Mouse (Mus musculus) 3134 (cell line): ENCODE results near the gene Rarg.

Source experiments
- DNase-seq: peaks from one replicate; pipeline ENCODE4 v3.0.0-alpha.2; 2011; ENCODE audit warnings: low spot score; ENCODE audit not compliant: insufficient read length; ENCODE audit errors: extremely low read depth

The Rarg gene

DNA sequence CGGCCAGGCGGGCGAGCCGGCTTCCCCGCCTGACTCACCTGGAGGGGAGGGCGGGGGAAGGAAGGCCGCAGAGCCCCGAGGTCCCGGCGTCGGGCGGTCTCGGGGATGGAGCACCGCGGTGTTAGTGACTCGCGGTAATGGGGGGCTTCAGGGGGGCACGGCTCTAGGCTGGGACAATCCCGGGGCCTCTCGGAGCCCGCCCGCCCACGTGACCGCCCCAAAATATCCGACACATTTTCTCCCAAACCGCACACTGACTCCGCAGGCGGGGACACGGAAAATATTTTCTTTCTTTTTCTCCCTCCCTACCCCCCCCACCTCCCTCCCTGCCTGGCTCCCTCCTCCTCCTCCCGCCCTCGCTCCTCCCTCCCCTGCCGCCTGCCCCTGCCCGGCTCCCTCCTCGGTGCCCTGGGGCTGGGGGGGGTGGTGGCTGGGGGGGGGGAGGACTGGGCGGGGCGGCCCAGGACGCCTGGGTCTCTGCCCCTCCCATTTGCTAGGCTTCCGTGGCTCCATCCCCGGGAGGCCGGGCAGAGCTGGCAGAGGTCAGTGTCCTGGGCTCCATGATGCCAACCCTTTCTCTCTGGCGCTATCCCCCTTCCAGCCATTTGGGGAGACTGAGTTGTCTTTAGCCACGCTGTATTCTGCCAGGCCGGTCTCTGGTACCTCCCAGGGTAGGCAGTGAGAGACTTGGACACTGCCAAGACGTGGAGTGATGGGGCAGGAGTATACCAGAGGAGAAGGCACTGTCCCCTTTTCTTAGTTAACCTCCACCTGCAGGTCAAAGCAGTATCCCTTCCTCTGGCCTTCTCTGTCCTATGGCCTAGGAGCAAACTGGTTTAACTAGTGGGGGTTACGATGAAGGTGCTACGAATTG, at the start of gene Rarg:
Gene Rarg, minus strand, starts transcription at position 316 of the 874 bp plus-strand sequence.
- peak; percentile 82 for DNase-seq

DNA sequence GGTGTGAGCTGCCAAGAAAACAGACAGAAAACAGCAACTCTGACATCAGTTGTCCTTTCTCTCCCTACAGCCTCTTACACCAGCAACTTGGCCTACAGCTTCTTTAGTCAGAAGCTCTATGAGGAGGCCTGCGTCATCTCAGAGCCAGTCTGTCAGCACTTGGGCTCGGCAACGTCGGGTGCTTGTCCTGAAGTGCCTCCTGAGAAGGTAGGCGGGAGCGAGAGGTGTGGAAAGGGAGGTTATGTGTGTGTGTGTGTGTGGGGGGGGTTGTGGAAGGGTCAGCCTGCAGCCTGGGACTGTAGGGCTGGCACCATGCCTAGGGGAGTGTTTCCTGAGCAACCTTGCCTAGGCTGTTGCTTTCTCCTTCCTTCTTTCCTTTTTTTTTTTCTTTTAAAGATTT, 45.2 kb upstream of the Rarg start:
- no peak for DNase-seq

DNA sequence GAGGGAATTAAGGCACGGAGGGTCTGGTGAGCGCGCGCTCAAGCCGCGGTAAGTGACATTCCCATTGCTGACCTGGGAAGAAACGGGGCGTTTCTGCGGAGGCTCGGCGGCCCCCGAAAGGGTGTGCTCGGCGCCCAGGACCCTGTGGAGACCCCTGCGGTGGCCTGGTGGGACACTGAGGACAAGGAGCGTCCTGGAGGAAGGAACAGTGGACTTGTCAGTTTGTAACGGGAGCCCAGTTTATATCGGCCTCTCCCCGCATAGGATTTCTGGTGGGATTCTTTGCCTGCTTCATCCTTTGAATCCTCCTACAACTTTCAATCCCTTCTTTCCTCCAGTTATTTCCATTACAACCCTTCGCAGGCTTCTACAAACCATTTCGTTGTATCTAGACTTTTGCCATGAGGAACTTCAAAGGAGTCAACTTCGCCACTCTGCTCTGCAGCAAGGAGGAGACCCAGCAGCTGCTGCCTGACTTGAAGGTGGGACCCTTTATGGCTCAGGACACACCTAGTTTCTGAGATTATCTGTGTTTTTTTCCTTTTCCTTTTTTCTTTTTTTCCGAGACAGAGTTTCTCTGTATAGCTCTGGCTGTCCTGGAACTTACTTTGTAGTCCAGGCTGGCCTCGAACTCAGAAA, 39.2 kb upstream of the Rarg start:
- no peak for DNase-seq

DNA sequence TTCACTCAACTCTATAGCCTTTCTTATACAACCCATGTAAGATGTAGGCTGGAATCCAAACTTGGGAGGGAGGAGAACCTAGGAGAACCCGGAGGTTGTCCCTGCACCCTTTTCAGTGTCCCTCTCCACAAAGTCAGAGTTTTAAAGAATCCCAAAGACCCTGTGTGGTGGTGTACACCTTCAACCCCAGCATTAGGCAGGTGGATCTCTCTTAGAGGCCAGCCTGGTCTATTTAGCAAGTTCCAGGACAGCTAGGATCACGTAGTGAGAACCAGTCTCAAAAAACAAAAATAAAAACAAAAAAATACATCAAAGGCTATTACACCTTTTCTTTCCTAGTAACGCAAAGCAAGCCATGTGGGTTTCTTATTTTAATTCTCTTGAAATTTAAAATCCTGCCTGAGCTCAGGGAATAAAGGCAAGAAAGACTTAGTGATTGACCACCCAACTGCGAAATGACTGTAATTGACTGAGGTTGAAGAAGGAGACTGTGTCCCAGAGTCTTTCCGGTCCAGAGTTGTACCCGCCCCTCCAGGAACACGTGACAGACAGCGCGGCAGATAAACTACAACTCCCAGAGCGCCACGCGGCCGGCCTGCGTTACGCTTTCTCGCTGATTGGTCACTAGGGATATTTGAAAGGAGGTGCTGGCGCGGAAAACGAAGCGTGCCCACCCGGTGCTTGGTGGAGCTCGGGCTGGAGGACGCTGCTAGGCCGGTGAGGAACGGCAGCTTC, 38.5 kb upstream of the Rarg start, which contains the start of gene Espl1:
Gene Espl1, plus strand, starts transcription at position 634 of the 735 bp plus-strand sequence.
- DNase-seq: peak; percentile 90

DNA sequence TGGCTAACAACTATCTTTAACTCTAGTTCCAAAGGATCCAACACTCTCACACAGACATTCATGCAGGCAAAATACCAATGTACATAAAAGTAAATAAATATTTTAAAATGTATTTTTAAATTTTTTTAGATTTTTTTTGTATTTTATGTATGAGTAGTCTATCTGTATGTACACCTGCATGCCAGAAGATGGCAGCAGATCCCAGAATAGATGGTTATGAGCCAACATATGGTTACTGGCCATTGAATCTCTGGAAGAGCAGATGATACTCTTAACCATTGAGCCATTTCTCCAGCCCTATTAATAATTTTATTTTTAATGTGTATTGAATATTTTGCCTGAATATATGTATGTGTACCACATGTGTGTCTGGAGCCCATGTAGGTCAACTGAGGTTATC, 30.1 kb upstream of the Rarg start:
- no peak for DNase-seq

DNA sequence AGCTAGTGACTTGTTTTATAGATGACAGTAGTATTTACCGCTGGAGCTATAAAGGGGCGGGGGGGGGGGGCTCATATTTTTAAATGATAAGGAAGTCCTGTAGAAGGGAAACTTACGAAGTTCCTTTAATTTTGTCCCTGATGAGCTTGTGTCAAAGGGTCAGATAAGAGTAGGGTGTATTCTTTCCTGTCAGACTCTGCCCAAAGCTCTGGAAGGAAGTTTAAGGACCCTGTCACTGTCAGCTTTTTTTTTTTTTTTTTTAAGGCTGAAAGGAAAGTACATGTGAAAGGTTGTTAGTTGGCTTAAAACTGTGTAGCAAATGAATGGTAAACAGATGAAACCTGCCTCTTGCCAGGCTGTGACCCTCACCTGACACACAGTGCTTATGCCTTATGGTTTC, 26.3 kb upstream of the Rarg start:
- no peak for DNase-seq

DNA sequence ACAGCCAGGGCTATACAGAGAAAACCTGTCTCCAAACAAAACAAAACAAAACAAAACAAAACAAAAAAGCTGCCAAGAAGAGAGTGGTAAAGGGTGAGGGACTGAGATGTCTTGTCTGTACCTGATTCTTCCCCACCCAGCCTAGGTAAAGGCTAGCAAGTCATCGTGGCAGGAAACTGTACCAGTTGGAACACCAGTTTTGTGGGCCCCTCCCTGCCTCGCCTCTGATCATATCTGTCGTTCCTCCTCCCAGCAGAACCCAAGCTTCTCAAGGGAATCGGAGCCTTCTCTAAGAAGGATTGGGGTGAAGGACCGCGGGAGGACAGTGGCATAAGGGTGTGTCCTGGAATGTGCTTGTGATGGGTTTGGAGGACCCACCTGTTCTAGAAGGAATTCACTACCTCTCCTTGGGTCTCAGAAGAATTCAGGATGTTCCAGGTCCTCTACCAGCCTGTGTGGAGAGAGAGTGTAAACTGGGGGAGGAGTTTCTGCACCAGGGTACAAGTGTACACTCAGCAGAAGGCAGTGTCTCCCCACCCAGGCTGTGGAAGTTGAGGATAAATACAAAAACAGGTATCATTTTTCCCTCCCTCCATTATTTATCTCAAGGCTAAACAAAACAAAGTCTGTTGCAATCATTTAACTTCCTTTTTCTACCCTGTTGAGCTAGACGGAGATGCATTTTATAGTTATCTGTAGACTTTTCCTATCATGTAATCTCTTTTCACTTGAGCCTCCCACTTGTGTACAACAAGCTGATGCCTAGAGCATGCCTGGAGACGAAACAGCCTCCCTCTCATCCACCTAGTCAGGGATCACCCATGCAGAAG, 25.4 kb upstream of the Rarg start:
- no peak for DNase-seq

DNA sequence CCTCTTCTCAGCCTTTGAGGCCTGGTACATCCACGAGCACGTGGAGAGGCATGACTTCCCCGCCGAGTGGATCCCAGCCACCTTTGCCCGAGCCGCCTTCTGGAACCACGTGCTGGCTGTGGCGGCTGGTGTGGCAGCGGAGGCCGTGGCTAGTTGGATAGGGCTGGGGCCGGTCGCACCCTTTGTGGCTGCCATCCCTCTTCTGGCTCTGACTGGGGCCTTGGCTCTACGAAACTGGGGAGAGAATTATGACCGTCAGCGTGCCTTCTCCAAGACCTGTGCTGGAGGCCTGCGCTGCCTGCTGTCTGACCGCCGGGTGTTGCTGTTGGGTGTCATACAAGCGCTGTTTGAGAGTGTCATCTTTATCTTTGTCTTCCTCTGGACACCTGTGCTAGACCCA, 23.3 kb upstream of the Rarg start:
- DNase-seq: no peak

DNA sequence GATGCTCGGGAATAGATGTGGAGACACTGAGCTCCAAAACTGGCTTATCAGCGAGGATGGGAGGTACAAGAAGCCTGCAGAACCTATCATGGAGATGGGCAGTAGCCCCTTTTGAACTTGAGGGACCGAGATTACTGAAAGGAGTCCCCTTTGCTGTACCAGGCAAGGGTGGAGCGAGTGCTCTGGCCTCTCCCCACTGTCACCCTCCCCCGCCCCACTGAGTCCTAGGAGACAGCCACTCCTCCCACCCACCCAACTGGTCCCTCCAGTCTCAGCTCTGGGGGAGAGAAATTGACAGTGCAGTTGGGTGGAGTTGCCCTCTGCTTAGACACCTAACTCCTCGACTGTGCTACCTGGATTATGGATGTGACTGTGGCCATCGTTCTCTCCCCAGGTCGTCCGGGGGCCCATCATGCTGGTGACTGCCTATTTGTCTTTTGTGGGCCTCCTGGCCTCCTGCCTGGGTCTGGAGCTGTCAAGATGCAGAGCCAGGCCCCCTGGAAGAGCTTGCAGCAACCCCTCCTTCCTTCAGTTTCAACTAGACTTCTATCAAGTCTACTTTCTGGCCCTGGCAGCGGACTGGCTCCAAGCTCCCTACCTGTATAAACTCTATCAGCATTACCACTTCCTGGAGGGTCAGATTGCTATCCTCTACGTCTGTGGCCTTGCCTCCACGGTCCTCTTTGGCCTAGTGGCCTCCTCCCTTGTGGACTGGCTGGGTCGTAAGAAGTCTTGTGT, 22.6 kb upstream of the Rarg start:
- no peak for DNase-seq

DNA sequence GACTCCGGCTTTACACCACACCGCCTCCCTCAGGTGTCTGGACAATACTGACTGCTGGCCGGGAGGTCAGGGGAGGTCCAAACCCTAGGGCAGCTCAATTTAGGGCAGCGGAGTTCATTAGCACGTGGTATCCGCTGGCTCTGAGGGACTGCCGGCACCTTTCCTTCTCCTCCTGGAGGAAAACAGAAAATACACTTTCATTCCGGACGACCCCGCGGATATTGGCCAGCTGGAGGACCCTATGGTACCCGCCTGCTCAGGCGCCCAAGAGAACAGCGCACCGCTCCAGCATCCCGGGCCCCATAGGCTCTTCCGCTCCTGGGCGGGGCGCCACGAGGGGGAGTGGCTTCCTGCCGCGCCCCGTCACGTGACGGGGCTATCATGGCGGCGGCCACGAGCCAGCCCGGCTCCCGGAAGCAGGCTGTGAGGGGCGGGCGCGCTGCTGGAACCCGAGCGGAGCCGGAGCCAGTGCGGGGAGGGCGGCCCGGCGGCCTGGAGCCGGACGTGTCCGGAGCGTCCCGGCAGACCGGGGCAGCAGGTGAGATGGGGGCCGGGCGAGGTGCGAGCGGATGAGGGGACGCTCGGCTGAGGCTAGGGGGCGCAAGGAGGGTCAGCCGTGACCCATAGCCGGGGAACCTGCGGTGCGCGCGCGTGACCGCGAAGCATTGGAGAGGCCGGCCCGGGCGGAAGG, 21.9 kb upstream of the Rarg start, which contains the start of gene Mfsd5:
Gene Mfsd5, plus strand, starts transcription at position 363 of the 691 bp plus-strand sequence.
- DNase-seq: peak; percentile 94

DNA sequence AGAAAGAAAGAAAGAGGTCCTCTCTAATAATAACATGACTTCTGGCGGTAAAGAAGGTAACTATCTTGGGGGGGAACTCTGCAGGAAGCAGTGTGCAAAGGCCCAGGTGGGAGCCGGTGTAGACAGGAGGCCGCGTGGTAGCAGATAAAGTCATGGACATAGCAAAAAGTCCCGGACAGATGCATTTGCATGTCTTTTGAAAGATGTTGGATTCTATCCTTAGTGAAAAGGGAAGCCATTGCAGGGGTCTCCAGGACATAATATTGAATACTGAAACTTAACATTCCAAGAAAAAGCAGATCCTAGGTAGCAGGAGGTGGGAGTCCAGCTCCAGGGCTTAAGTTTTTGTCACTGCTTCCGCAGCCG, 21.4 kb upstream of the Rarg start:
- no peak for DNase-seq

DNA sequence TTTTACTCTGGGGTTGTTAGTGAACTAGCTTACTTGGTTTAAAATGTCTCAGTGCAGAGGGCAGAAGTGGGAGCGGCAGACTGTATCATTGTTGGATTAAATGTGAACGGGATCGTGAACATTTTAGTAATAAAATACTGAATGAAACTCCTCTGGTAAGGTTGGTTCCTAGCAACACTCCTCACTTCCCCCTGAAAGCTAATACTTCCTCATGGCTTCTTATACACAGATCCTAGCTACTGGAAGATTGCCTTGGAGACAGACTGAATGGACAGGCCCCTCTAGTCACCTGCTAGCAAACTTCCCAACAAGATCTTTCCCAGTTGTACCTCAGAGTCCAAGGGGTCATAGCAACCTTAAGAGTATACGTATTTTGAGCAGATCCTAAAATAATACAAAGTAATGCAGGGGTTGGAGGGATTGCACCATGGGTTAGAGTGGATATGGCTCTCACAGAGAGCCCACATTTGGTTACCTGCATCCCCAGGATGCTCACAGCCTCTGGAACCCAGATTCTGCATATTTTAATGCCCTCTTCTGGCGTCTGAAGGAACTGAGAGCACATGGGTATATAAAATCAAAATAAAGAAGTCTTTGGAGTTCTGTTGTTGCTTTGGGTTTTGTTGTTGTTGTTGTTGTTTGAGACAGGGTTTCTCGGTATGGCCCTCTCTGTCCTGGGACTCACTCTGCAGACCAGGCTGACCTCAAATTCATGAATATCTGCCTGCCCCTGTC, 16.8 kb upstream of the Rarg start:
- DNase-seq: no peak

DNA sequence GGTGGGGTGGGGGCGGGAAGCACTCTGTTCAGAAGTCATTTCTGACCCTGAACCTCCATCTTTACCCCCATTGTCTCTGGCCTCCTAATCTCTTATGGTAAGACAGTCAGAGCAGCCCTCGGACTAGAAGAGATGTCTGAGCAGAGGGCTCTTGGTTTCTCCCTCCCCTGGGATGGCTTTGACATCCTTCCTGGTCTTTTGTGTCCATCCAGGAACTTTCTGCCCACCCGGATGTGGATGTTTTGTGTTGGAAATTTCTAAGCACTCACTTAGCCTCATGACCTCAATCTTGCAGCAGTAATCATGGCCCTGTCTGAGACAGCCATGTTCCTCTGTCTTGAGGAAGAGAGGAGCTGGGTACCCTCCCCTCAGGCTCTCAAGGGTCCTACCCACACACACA, 14.1 kb upstream of the Rarg start:
- no peak for DNase-seq

DNA sequence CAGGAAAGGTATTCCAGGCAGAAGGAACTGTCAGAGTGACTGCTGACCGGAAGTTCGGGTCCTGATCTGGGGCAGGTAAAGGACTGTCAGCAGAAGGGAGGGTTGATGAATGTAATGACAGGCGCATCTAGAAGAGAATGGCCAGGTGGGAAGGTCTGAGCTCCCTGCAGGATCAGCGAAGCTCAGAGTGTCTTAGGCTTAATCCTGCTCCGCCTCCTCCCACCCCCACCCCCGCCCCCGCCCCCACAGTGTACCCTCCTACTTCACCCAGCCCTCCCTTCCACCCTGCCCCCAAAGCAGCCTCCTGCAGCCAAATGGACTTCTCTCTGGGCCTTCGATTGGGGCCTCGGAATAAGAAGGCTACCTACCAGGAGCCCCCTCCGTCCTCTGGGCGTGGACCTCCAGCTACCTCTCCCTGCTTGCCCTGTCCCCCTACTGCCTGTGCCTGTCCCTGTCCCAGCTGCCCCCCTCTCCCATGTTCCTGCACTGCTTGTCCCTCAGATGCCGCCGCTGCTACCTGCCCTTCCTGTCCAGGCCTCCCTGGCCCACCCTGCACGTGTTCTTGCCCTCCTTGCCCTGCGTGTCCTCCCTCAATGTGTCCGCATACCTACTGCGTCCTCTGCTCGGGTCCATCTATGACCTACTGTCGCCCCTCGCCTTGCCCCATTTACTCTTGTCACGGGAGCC, 13.1 kb upstream of the Rarg start, which contains the start of gene Gm9918:
Gene Gm9918, plus strand, starts transcription at position 290 of the 687 bp plus-strand sequence.
- DNase-seq: no peak

DNA sequence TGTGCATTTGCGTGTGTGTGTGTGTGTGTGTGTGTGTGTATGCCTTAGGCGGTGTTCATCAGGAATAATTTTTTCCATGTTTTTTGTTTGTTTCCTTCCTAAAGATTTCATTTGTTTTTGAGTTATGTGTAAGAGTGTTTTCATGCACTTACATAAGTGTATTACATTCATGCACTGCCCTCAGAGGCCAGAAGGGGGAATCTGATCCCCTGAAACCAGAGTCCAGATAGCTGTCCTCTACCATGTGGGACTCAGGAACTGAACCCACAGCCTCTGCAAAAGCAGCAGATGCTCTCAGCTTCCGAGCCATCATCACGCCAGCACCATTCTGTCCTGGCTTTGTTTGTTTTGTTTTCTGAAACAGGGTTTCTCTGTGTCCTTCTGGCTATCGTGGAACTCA, 8.2 kb upstream of the Rarg start:
- DNase-seq: no peak

DNA sequence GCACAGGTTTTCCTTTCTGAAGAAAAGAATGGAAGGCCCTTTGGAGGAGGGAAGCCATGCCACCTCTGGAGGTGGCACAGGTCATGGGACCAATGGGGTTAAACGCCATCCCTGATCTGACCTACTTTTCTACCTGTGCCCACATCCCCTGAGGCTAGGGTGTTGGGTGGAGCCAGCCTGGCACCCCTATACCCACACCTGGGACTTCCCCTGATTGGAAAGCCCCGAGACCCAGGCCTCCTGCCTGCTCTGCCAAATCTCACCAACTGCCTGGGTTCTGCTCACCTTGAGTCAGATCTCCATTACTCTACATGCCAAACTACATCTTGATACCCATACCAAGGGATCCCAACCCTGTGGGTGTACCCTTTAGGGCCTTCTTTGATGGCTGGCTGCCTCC, 5.7 kb upstream of the Rarg start:
- DNase-seq: no peak

DNA sequence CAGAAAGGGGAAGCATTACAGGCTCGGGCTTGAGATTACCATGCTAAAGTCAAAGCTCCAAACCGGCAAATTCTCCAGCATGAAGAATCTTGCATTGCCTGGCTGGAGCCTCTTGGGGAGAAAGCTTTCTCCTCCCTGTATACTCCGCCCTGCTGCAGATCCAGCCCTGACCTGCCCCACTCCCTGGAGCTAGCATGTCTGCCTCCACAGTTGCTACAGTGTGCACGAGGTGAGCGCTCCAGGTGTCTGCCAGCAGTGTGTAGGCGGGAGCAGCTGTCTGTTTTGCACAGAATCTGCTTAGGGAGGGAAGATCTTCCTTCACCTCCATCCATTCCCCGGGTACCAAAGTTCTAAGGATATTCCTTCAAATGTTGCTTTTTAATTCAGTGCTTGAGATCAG, 5.3 kb upstream of the Rarg start:
- DNase-seq: no peak
